Mouse (Mus musculus) embryonic fibroblast, embryonic 13.5 days (primary cell): ENCODE measurements around the gene Mob3b.

ENCODE experiments used
- CTCF ChIP-seq: IDR thresholded peaks from 2 replicates; pipeline ENCODE4 v1.5.1; 2011; ENCODE audit warnings: mild to moderate bottlenecking, control low read depth, low read length, moderate library complexity, borderline replicate concordance; ENCODE audit not compliant: insufficient read depth
- POLR2A ChIP-seq: IDR thresholded peaks from 2 replicates; pipeline ENCODE4 v1.6.1; 2011; ENCODE audit warnings: low read depth, mild to moderate bottlenecking, control low read depth, low read length, moderate library complexity

- TF ChIP-seq CTCF (no peak), POLR2A (no peak)
These were observed 166.2 kb downstream of the Mob3b start for GRCm38 (mm10) chr4:34991116-34991515.
